Mouse (Mus musculus): ENCODE data around the gene Slc35b2.

Gene Slc35b2

GRCm38 (mm10) chr17:45599446-45600242 is 36.0 kb downstream of the Slc35b2 start, which contains the start of gene Slc29a1:
Slc29a1 (minus strand) TSS chr17:45599606.
- in situ Hi-C loops (cut with MboI, MseI), result loop anchor here (10.0 kb wide), 1 partner anchor 1415 kb away; the partner anchor contains the start of gene Ubr2

DNA sequence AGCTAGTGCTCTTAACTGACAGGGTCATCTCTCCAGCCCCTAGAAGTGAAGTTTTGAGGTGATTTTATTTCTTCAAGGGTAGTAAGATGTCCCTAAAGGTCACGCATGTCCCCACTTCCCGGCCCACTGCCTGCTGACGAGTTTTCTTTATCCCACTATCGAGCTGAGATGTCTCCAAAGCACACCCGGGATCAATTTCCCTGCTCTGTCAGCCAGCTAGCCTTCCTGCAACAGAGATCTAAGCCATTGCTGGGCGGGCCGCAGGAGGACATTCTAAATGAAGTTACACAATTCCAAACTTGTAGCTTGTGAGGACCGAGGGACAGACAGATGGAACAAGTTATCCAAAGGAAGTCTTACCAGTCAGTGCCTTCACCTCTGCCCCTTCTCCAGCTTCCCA is 36.6 kb downstream of the Slc35b2 start:
- in situ Hi-C loops (cut with MboI, MseI), result loop anchor here (10.0 kb wide), 1 partner anchor 1415 kb away; the partner anchor contains the start of gene Ubr2

DNA sequence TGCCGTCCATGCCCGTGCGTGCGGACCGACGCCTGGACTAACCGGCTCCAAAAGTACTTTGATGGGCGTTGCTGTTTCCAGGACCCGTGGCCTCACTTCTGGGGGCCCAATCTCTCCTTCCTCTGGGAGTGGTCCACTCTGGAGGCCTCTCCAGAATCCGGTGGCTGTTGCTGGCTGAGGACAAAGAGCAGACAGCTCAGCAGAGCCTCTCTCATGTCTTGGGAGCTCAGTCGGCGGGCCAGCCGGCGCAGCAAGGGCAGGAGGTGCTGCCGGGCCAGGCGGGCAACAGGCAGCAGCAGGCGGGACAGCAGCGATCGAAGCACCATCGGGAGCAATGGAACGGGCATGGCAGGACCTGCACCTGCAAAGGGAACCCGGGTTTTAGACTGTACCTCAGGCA is 37.7 kb downstream of the Slc35b2 start:
- in situ Hi-C loops (cut with MboI, MseI), result loop anchor here (10.0 kb wide), 1 partner anchor 1413 kb away; the partner anchor contains the start of gene Ubr2

GRCm38 (mm10) chr17:45601877-45602304 is 38.2 kb downstream of the Slc35b2 start, which contains the start of gene Mymx:
Mymx (minus strand) TSS chr17:45602102.
- in situ Hi-C loops (cut with MboI, MseI), result loop anchor here (10.0 kb wide), 1 partner anchor 1413 kb away; the partner anchor contains the start of gene Ubr2

GRCm38 (mm10) chr17:45602984-45603383 is 39.3 kb downstream of the Slc35b2 start:
- in situ Hi-C loops (cut with MboI, MseI), result loop anchor here (10.0 kb wide), 1 partner anchor 1412 kb away; the partner anchor contains the start of gene Ubr2

- in situ Hi-C loops (cut with MboI, MseI), result loop anchor here (10.0 kb wide), 1 partner anchor 1408 kb away; the partner anchor contains the start of gene Ubr2
These were observed 43.6 kb downstream of the Slc35b2 start for GRCm38 (mm10) chr17:45606992-45607879.

- in situ Hi-C loops (cut with MboI, MseI), result loop anchor here (10.0 kb wide), 1 partner anchor 1406 kb away; the partner anchor contains the start of gene Ubr2
These were observed 44.7 kb downstream of the Slc35b2 start for GRCm38 (mm10) chr17:45608396-45608795.

- in situ Hi-C loops (cut with MboI, MseI), result no loop called here
These were observed 46.6 kb downstream of the Slc35b2 start for GRCm38 (mm10) chr17:45610144-45610866.

GRCm38 (mm10) chr17:45612008-45612407 is 48.3 kb downstream of the Slc35b2 start:
- in situ Hi-C loops (cut with MboI, MseI), result no loop called here

DNA sequence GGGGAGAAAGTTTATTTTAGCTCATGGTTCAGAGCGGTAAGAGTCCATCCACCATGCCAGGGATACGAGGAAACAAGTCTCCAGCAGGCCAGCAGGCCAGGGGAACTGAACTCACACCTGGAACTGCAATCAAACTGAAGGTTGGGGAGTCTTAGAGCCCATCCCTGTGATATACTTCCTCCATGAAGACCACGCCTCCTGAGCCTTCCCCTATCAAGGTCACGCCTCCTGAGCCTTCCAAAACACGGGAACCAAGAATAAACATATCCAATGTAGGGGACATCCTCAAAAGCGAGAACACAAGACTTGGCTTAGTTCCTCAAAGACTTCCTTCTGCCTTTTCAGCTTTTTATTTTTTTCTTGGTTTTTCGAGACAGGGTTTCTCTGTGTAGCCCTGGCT is 49.2 kb downstream of the Slc35b2 start:
- in situ Hi-C loops (cut with MboI, MseI), result no loop called here

GRCm38 (mm10) chr17:45616046-45616650 is 52.5 kb downstream of the Slc35b2 start:
- in situ Hi-C loops (cut with MboI, MseI), result no loop called here

- in situ Hi-C loops (cut with MboI, MseI), result no loop called here
These were observed 53.0 kb downstream of the Slc35b2 start for GRCm38 (mm10) chr17:45616679-45617078.

Data from T-helper 2 cell (primary cell).